Mouse (Mus musculus) B cell, adult 2 months (primary cell): ENCODE results near the gene Gm21818.
"Not testable (repeated sequence)": the region's sequence is repeated elsewhere in the genome, so short reads cannot be mapped to it uniquely, and the experiment has no call there.

ENCODE experiments used
- DNase-seq, 2 experiments: peaks; one replicate each; pipeline ENCODE4 v3.0.0; 2022

Gene Gm21818

GRCm38 (mm10) chr13:120172133-120172532 lies at the start of gene Gm21818:
TSS of gene Gm21818 (plus strand) at chr13:120172433.
- DNase-seq: not testable (repeated sequence)

GRCm38 (mm10) chr13:120139946-120140345 lies 32.3 kb upstream of the Gm21818 start, which contains the start of gene Gm20767:
TSS of gene Gm20767 (plus strand) at chr13:120140246.
- DNase-seq: not testable (repeated sequence)

- not testable (repeated sequence) for DNase-seq
Measured at GRCm38 (mm10) chr13:120142348-120142747, 29.9 kb upstream of the Gm21818 start.

- DNase-seq: peak; percentile 8 to 20
Measured at GRCm38 (mm10) chr13:120149660-120150407, 22.4 kb upstream of the Gm21818 start.

- peak; percentile 19 to 26 for DNase-seq
Measured at GRCm38 (mm10) chr13:120150589-120150988, 21.6 kb upstream of the Gm21818 start.

GRCm38 (mm10) chr13:120168301-120168700 lies 3.9 kb upstream of the Gm21818 start:
- DNase-seq: peak; percentile 4 to 19

- peak in 1 of 2 experiments; percentile 1 for DNase-seq
Measured at GRCm38 (mm10) chr13:120196189-120196821, 24.1 kb downstream of the Gm21818 start.

GRCm38 (mm10) chr13:120215847-120216246 lies 43.6 kb downstream of the Gm21818 start, which contains the start of gene Gm21762:
TSS of gene Gm21762 (minus strand) at chr13:120215947.
- not testable (repeated sequence) for DNase-seq

- DNase-seq: peak; percentile 2 to 7
Measured at GRCm38 (mm10) chr13:120220922-120221321, 48.7 kb downstream of the Gm21818 start.

GRCm38 (mm10) chr13:120223012-120223659 lies 50.9 kb downstream of the Gm21818 start:
- not testable (repeated sequence) for DNase-seq
